Mouse (Mus musculus): ENCODE measurements at regions not wholly inside any gene's neighbourhood (a gene's known extent, or its start where the extent isn't known, plus 50 kb on each side); places are given as distances from the start of the nearest gene placed in this dataset.

- no peak for TF ChIP-seq CTCF (IDR thresholded peaks at IDR 0.05; ENCODE audit: borderline replicate concordance, control insufficient read depth, extremely low read depth, insufficient read depth, low read length, poor library complexity)
- no peak for TF ChIP-seq POLR2A (IDR thresholded peaks at IDR 0.05; ENCODE audit: control insufficient read depth, extremely low read depth, insufficient read depth, low read length, poor library complexity)
Observed at GRCm38 (mm10) chr1:137176696-137177095, 216.4 kb upstream of the Nr5a2 start.

Measured in thymus, adult 2 months (tissue).